9 mouse cellular contexts compared by ENCODE assay signal in the genomic region with DNA sequence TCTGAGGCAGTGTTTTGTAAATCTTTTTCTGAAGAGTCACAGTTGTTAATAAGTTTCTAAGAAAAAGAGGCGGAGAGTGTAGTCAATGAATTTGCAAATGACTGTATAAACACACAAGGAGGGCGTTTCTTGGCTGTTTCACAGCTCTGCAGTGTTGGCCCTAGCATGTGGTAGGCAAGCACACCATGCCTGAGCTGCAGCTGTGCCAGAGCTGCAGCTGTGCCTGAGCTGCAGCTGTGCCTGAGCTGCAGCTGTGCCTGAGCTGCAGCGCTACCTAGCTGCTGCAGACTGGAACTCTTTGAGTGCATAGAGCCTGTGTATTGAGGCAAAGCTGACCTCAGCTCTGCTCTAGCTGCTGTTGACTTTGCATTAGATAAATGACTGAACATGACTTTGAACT. TPM values are rescaled to one million over a fixed set of nuclear protein-coding genes. Genes with fewer than 3 reads are reported as not detected.
DNase-seq lines count a peak whose midpoint lies in the region; ATAC-seq lines count a peak whose summit lies in the region.
"Had no signal": no experiment of that assay in that cellular context is flagged by ENCODE, and none has a peak within 500 bp of the region (broad histone marks: within the 10 kb centered on the region; RNA-seq: fewer than 3 reads in every experiment).

No protein-coding gene starts in this region.

- H3K4me3 ChIP-seq in hindbrain, embryonic 13.5 days: no peak overlapping the region
- H3K4me3 ChIP-seq in liver, embryonic 12.5 days: no peak overlapping the region
- H3K4me3 ChIP-seq: erythroblast, embryonic 14.5 days had no signal

- 18% methylated on average over 3 of the region's 3 CpGs for WGBS in hindbrain, embryonic 13.5 days
- WGBS in liver, embryonic 12.5 days (ENCODE audit: insufficient replicate concordance): 31% methylated on average over 3 of the region's 3 CpGs

- DNase-seq in 416B (ENCODE audit: low read depth): peak; percentile 34
- DNase-seq in NIH3T3 (ENCODE audit: low read depth): peak; percentile 52
- DNase-seq in yolk sac, embryonic 10.5 days (ENCODE audit: low spot score): peak; percentile 24
- DNase-seq in testis, postnatal 14 days (ENCODE audit: low spot score): no peak
- DNase-seq in layer of hippocampus, postnatal 36 days: no peak
- no peak for DNase-seq in adrenal gland, postnatal 25 days

- 0 out of 2 replicates have a peak, but pooled peaks cover 2% of the 10 kb centered on the region for H3K36me3 ChIP-seq in hindbrain, embryonic 13.5 days
- H3K36me3 ChIP-seq in liver, embryonic 12.5 days: no peaks in the 10 kb centered on the region

- H3K4me2 ChIP-seq in hindbrain, embryonic 13.5 days: no peak overlapping the region
- H3K4me2 ChIP-seq in liver, embryonic 12.5 days: no peak overlapping the region

- no peaks in the 10 kb centered on the region for H3K4me1 ChIP-seq in hindbrain, embryonic 13.5 days (replicated peaks)
- no peaks in the 10 kb centered on the region for H3K4me1 ChIP-seq in liver, embryonic 12.5 days

- peak; percentile 59; the same call in 1 of the 2 replicates for ATAC-seq in hindbrain, embryonic 13.5 days (ENCODE audit: low FRiP score)
- ATAC-seq in liver, embryonic 12.5 days: peak; percentile 73

- no peaks in the 10 kb centered on the region for H3K27me3 ChIP-seq in hindbrain, embryonic 13.5 days
- H3K27me3 ChIP-seq in liver, embryonic 12.5 days (replicated peaks): no peaks in the 10 kb centered on the region

- H3K27ac ChIP-seq in hindbrain, embryonic 13.5 days: no peak overlapping the region
- H3K27ac ChIP-seq in liver, embryonic 12.5 days: no peak overlapping the region

- no peak overlapping the region for H3K9ac ChIP-seq in hindbrain, embryonic 13.5 days
- no peak overlapping the region for H3K9ac ChIP-seq in liver, embryonic 12.5 days

- H3K9me3 ChIP-seq in hindbrain, embryonic 13.5 days: no peaks in the 10 kb centered on the region
- H3K9me3 ChIP-seq in liver, embryonic 12.5 days (replicated peaks): no peaks in the 10 kb centered on the region

RNA-seq across cellular contexts. Expression of gene Ifitm7, which starts 17.5 kb away (rescaled TPM):
- 1.1 and 1.3 TPM in 2 replicates for polyA plus RNA-seq in hindbrain, embryonic 13.5 days (2015; fragmentation: Nextera tagmentation; extraction: Ambion mirVana)
- polyA plus RNA-seq in liver, embryonic 12.5 days (2016; fragmentation: Nextera tagmentation; extraction: Ambion mirVana): 0.25 TPM in 1 of 2 replicates, not detected in the other
- 1 to 10 TPM; 1.4 TPM for total RNA-seq in layer of hippocampus, postnatal 36 days (2021)
- total RNA-seq in adrenal gland, postnatal 25 days (2021): 0.94 TPM in 1 of 2 replicates, not detected in the other
- polyA plus RNA-seq: erythroblast, embryonic 14.5 days had no signal

RNA-seq across cellular contexts. Expression of gene 2900011O08Rik, which starts 17.8 kb away (rescaled TPM):
- 128 and 134 TPM in 2 replicates for polyA plus RNA-seq in hindbrain, embryonic 13.5 days (2015; fragmentation: Nextera tagmentation; extraction: Ambion mirVana)
- 0.15 and 0.43 TPM in 2 replicates for polyA plus RNA-seq in liver, embryonic 12.5 days (2016; fragmentation: Nextera tagmentation; extraction: Ambion mirVana)
- total RNA-seq in layer of hippocampus, postnatal 36 days (2021): 100 to 1,000 TPM; 254 to 276 TPM
- total RNA-seq in adrenal gland, postnatal 25 days (2021): 1.5 and 1.9 TPM in 2 replicates
- polyA plus RNA-seq: erythroblast, embryonic 14.5 days had no signal

Comparison
In these comparisons a context has a peak if more than half of its experiments do, and no peak if none do; other contexts are left out.
1. DNase-seq: peak in 416B (single experiment), NIH3T3 (single experiment) and yolk sac, embryonic 10.5 days (single experiment); none in testis, postnatal 14 days (single experiment), layer of hippocampus, postnatal 36 days (0 of 2) and adrenal gland, postnatal 25 days (single experiment).
2. RNA of gene 2900011O08Rik, which starts 17.8 kb away (total RNA-seq): 254 to 276 TPM in layer of hippocampus, postnatal 36 days; 1.5 to 1.9 TPM in adrenal gland, postnatal 25 days; every median in the first group is over 10 times any median in the second.